Mouse (Mus musculus) neural tube, embryonic 12.5 days (tissue): ENCODE measurements at regions not wholly inside any gene's neighbourhood (a gene's known extent, or its start where the extent isn't known, plus 50 kb on each side); places are given as distances from the start of the nearest gene placed in this dataset.

ENCODE experiments used
- ATAC-seq: fragments of 200-750 bp; cut with Nextera tagmentation; 2 replicates; pipeline ENCODE4 v1.8.0; 2017; ENCODE audit warnings: low read depth, mild to moderate bottlenecking, moderate TSS enrichment, moderate library complexity; ENCODE audit not compliant: low FRiP score
- H3K27ac ChIP-seq: fragments of 300-500 bp; sonication (generic); 2 replicates; pipeline ENCODE4 v1.5.1; 2016
- H3K27me3 ChIP-seq: fragments of 300-500 bp; sonication (generic); replicated peaks from 2 replicates; pipeline ENCODE4 v1.6.1; 2016; ENCODE audit warnings: mild to moderate bottlenecking
- H3K36me3 ChIP-seq: fragments of 300-500 bp; sonication (generic); 2 replicates; pipeline ENCODE4 v1.6.1; 2016; ENCODE audit warnings: mild to moderate bottlenecking
- H3K4me1 ChIP-seq: fragments of 300-500 bp; sonication (generic); 2 replicates; pipeline ENCODE4 v1.6.1; 2016
- H3K4me2 ChIP-seq: fragments of 300-500 bp; sonication (generic); replicated peaks from 2 replicates; pipeline ENCODE4 v1.6.1; 2016; ENCODE audit warnings: mild to moderate bottlenecking
- H3K4me3 ChIP-seq: fragments of 300-500 bp; sonication (generic); 2 replicates; pipeline ENCODE4 v1.5.1; 2016
- H3K9ac ChIP-seq: fragments of 300-500 bp; sonication (generic); 2 replicates; pipeline ENCODE4 v1.6.1; 2016; ENCODE audit warnings: mild to moderate bottlenecking
- H3K9me3 ChIP-seq: fragments of 300-500 bp; sonication (generic); 2 replicates; pipeline ENCODE4 v1.6.1; 2016; ENCODE audit warnings: mild to moderate bottlenecking
- WGBS: fragments of 180-500 bp; shearing (Covaris S2); methylation state at CpG from one replicate; pipeline ENCODE4 v1.1.7; 2016; 5-methylcytosine and 5-hydroxymethylcytosine counted together

- Histone ChIP-seq H3K9ac (no peak overlapping the region), H3K4me1 (no peaks in the 10 kb centered on the region), H3K4me3 (no peak overlapping the region), H3K4me2 (0 out of 2 replicates have a peak overlapping the region, but pooled peaks have one; percentile 1), H3K27ac (no peak overlapping the region), H3K36me3 (no peaks in the 10 kb centered on the region), H3K9me3 (no peaks in the 10 kb centered on the region), H3K27me3 (no peaks in the 10 kb centered on the region)
- no peak for ATAC-seq
- WGBS: 60% methylated on average over 11 of the region's 11 CpGs
These were observed 203.0 kb downstream of the Csl start for GRCm38 (mm10) chr10:99556353-99557036.

GRCm38 (mm10) chr10:99558656-99559055 is 200.8 kb downstream of the Csl start:
- Histone ChIP-seq H3K36me3 (no peaks in the 10 kb centered on the region), H3K9ac (no peak overlapping the region), H3K4me1 (no peaks in the 10 kb centered on the region), H3K4me3 (no peak overlapping the region), H3K9me3 (no peaks in the 10 kb centered on the region), H3K27me3 (no peaks in the 10 kb centered on the region), H3K27ac (no peak overlapping the region), H3K4me2 (no peak overlapping the region)
- ATAC-seq: no peak
- WGBS: 84% methylated on average over 5 of the region's 5 CpGs

- no peak overlapping the region for H3K27ac ChIP-seq
- no peak for ATAC-seq
- no peaks in the 10 kb centered on the region for H3K4me1 ChIP-seq
- no peak overlapping the region for H3K4me3 ChIP-seq
- no peak overlapping the region for H3K9ac ChIP-seq
- H3K4me2 ChIP-seq: no peak overlapping the region
- H3K27me3 ChIP-seq: no peaks in the 10 kb centered on the region
- no peaks in the 10 kb centered on the region for H3K36me3 ChIP-seq
- H3K9me3 ChIP-seq: no peaks in the 10 kb centered on the region
- WGBS: 90% methylated on average over 11 of the region's 11 CpGs
These were observed 198.2 kb downstream of the Csl start for GRCm38 (mm10) chr10:99561166-99561818.

- WGBS: 89% methylated on average over 4 of the region's 4 CpGs
- no peaks in the 10 kb centered on the region for H3K36me3 ChIP-seq
- H3K4me3 ChIP-seq: no peak overlapping the region
- no peak overlapping the region for H3K4me2 ChIP-seq
- H3K9ac ChIP-seq: no peak overlapping the region
- H3K27me3 ChIP-seq: no peaks in the 10 kb centered on the region
- H3K27ac ChIP-seq: no peak overlapping the region
- no peak for ATAC-seq
- no peaks in the 10 kb centered on the region for H3K9me3 ChIP-seq
- H3K4me1 ChIP-seq: no peaks in the 10 kb centered on the region
These were observed 194.9 kb downstream of the Csl start for GRCm38 (mm10) chr10:99564605-99565004.

- Histone ChIP-seq H3K9ac (no peak overlapping the region), H3K4me3 (no peak overlapping the region), H3K4me1 (no peaks in the 10 kb centered on the region), H3K4me2 (no peak overlapping the region), H3K9me3 (no peaks in the 10 kb centered on the region), H3K27me3 (no peaks in the 10 kb centered on the region), H3K27ac (no peak overlapping the region), H3K36me3 (no peaks in the 10 kb centered on the region)
- ATAC-seq: no peak
- WGBS: 90% methylated on average over 5 of the region's 5 CpGs
These were observed 191.0 kb downstream of the Csl start for GRCm38 (mm10) chr10:99568424-99568823.

GRCm38 (mm10) chr10:99570190-99570589 is 189.3 kb downstream of the Csl start:
- Histone ChIP-seq H3K9ac (no peak overlapping the region), H3K4me1 (no peaks in the 10 kb centered on the region), H3K9me3 (no peaks in the 10 kb centered on the region), H3K27ac (no peak overlapping the region), H3K36me3 (no peaks in the 10 kb centered on the region), H3K4me3 (no peak overlapping the region), H3K4me2 (no peak overlapping the region), H3K27me3 (no peaks in the 10 kb centered on the region)
- WGBS: 33% methylated on average over 2 of the region's 2 CpGs
- ATAC-seq: no peak

- Histone ChIP-seq H3K36me3 (no peaks in the 10 kb centered on the region), H3K9ac (no peak overlapping the region), H3K4me1 (0 out of 2 replicates have a peak, but pooled peaks cover 3% of the 10 kb centered on the region), H3K27ac (no peak overlapping the region), H3K9me3 (no peaks in the 10 kb centered on the region), H3K27me3 (no peaks in the 10 kb centered on the region), H3K4me2 (no peak overlapping the region), H3K4me3 (no peak overlapping the region)
- ATAC-seq: no peak
- 73% methylated on average over 14 of the region's 14 CpGs for WGBS
These were observed 185.5 kb downstream of the Csl start for GRCm38 (mm10) chr10:99573997-99574396.

- Histone ChIP-seq H3K4me3 (no peak overlapping the region), H3K9me3 (no peaks in the 10 kb centered on the region), H3K4me1 (0 out of 2 replicates have a peak, but pooled peaks cover 3% of the 10 kb centered on the region), H3K4me2 (no peak overlapping the region), H3K27ac (no peak overlapping the region), H3K9ac (no peak overlapping the region), H3K27me3 (no peaks in the 10 kb centered on the region), H3K36me3 (no peaks in the 10 kb centered on the region)
- 69% methylated on average over 7 of the region's 7 CpGs for WGBS
- ATAC-seq: no peak
These were observed 184.2 kb downstream of the Csl start for GRCm38 (mm10) chr10:99575294-99575693.

GRCm38 (mm10) chr10:99576301-99576700 is 183.2 kb downstream of the Csl start:
- Histone ChIP-seq H3K27me3 (no peaks in the 10 kb centered on the region), H3K4me3 (no peak overlapping the region), H3K27ac (no peak overlapping the region), H3K4me2 (no peak overlapping the region), H3K9ac (no peak overlapping the region), H3K36me3 (no peaks in the 10 kb centered on the region), H3K9me3 (no peaks in the 10 kb centered on the region), H3K4me1 (0 out of 2 replicates have a peak, but pooled peaks cover 3% of the 10 kb centered on the region)
- whole genome bisulfite sequencing: 89% methylated on average over 5 of the region's 5 CpGs
- no peak for ATAC-seq

GRCm38 (mm10) chr10:99577041-99577681 is 182.3 kb downstream of the Csl start:
- Histone ChIP-seq H3K27ac (no peak overlapping the region), H3K27me3 (no peaks in the 10 kb centered on the region), H3K4me1 (0 out of 2 replicates have a peak, but pooled peaks cover 3% of the 10 kb centered on the region), H3K4me2 (no peak overlapping the region), H3K4me3 (no peak overlapping the region), H3K36me3 (no peaks in the 10 kb centered on the region), H3K9me3 (no peaks in the 10 kb centered on the region), H3K9ac (no peak overlapping the region)
- WGBS: 24% methylated on average over 12 of the region's 12 CpGs
- peak; percentile 46; the same call in 1 of the 2 replicates for ATAC-seq

GRCm38 (mm10) chr10:99578366-99578765 is 181.1 kb downstream of the Csl start:
- H3K27ac ChIP-seq: no peak overlapping the region
- no peak overlapping the region for H3K4me2 ChIP-seq
- no peaks in the 10 kb centered on the region for H3K36me3 ChIP-seq
- no peak overlapping the region for H3K9ac ChIP-seq
- no peak for ATAC-seq
- 60% methylated on average over 4 of the region's 4 CpGs for WGBS
- 0 out of 2 replicates have a peak, but pooled peaks cover 3% of the 10 kb centered on the region for H3K4me1 ChIP-seq
- no peaks in the 10 kb centered on the region for H3K27me3 ChIP-seq
- H3K9me3 ChIP-seq: no peaks in the 10 kb centered on the region
- H3K4me3 ChIP-seq: no peak overlapping the region

GRCm38 (mm10) chr10:99580191-99580590 is 179.3 kb downstream of the Csl start:
- Histone ChIP-seq H3K36me3 (no peaks in the 10 kb centered on the region), H3K27me3 (no peaks in the 10 kb centered on the region), H3K9ac (no peak overlapping the region), H3K4me2 (no peak overlapping the region), H3K27ac (no peak overlapping the region), H3K4me3 (no peak overlapping the region), H3K4me1 (0 out of 2 replicates have a peak, but pooled peaks cover 3% of the 10 kb centered on the region), H3K9me3 (no peaks in the 10 kb centered on the region)
- ATAC-seq: no peak
- 32% methylated on average over 8 of the region's 8 CpGs for WGBS
